Comparison of ENCODE assay signal across 10 mouse cellular contexts in the genomic region with DNA sequence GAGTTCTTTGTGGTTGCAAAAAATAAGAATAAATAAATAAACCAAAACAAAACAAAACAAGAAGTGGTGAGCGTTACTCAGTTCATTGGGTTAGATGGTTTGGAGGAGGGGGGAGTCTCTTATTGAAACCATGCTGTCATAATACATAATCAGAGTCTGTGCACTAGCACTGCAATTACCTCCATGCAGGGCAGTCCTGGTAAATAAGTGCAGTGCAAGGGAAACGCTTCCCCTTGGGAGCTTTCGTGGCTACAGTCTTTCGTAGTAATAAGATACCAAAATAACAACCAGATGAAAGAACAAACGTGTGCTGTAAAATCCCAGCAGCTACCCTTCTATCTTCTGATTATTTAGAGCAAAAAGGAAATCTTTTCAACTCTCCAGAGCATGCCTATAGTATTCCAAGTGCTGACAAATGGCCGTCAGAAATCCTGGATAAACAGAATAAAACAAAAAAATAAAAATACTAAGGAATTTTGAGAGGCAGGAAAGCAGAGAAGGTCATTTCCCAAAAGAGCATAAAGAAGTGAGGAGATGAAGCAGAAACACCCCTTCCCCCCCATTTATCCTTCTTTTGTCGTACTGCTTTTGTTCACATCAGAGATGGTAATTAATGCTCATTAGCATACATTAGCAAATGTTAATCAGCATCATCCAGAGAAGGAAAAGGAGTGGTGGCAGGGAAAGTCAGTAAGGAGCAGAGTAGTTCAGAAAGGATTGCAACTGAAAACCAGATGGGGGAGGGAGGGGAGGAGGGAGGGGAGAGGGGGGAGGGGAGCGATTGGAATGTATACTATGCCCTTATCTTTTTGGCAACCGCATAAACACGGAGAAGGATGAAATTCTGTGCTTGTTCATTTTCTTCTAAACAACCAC. TPM values are rescaled to one million over a fixed set of nuclear protein-coding genes. Genes with fewer than 3 reads are reported as not detected.
DNase-seq lines count a peak whose midpoint lies in the region; ATAC-seq and TF ChIP-seq lines count a peak whose summit lies in the region.
"Had no signal": no experiment of that assay in that cellular context is flagged by ENCODE, and none has a peak within 500 bp of the region (broad histone marks: within the 10 kb centered on the region; RNA-seq: fewer than 3 reads in every experiment).

No protein-coding gene starts in this region.

- H3K27ac ChIP-seq in kidney, adult 2 months (ENCODE audit: insufficient read depth, low read depth, low read length), result 0 out of 2 replicates have a peak overlapping the region, but pooled peaks have one; percentile 22
- H3K27ac ChIP-seq in forebrain, embryonic 16.5 days (ENCODE audit: low read length), result peak overlapping the region; percentile 63
- peak overlapping the region; percentile 69 for H3K27ac ChIP-seq in midbrain, embryonic 15.5 days
- H3K27ac ChIP-seq: liver, embryonic 13.5 days had no signal

- no peak for TF ChIP-seq CTCF in kidney, adult 2 months (conservative IDR thresholded peaks at IDR 0.05; ENCODE audit: insufficient read depth, insufficient read length, low read depth, low read length)

- peak; percentile 2 for DNase-seq in kidney, adult 2 months
- no peak for DNase-seq in kidney, adult 8-10 months
- peak; percentile 43 for DNase-seq in WW6 (ENCODE audit: low read depth, low spot score)
- DNase-seq in layer of hippocampus, postnatal 14 days (ENCODE audit: low spot score in 2 of 2), result no peak
- no peak for DNase-seq in left cerebral cortex, postnatal 36 days (ENCODE audit: low spot score in 2 of 2)
- DNase-seq in right cerebral cortex, postnatal 25 days, result no peak
- DNase-seq: liver, embryonic 13.5 days had no signal

- no peaks in the 10 kb centered on the region for H3K9me3 ChIP-seq in forebrain, embryonic 16.5 days (ENCODE audit: control insufficient read depth, low read length)
- H3K9me3 ChIP-seq in midbrain, embryonic 15.5 days, result no peaks in the 10 kb centered on the region
- H3K9me3 ChIP-seq: liver, embryonic 13.5 days had no signal

- TF ChIP-seq POLR2A in kidney, adult 2 months (IDR thresholded peaks at IDR 0.05; ENCODE audit: low read depth, low read length), result no peak

- H3K9ac ChIP-seq in forebrain, embryonic 16.5 days (replicated peaks; ENCODE audit: low read depth, low read length), result no peak overlapping the region
- no peak overlapping the region; the same call in 1 of the 2 replicates for H3K9ac ChIP-seq in midbrain, embryonic 15.5 days
- H3K9ac ChIP-seq: liver, embryonic 13.5 days had no signal

- intact Hi-C loops in left cerebral cortex, postnatal 36 days (cut with DNase I), result no loop called here

- H3K27me3 ChIP-seq in kidney, adult 2 months (replicated peaks; ENCODE audit: control insufficient read depth, insufficient read depth, low read length), result no peaks in the 10 kb centered on the region
- no peaks in the 10 kb centered on the region for H3K27me3 ChIP-seq in forebrain, embryonic 16.5 days (replicated peaks; ENCODE audit: control insufficient read depth, insufficient read depth, low read length)
- H3K27me3 ChIP-seq in midbrain, embryonic 15.5 days (replicated peaks), result no peaks in the 10 kb centered on the region
- H3K27me3 ChIP-seq: CH12.LX; liver, embryonic 13.5 days had no signal

- whole genome bisulfite sequencing in kidney, adult 2 months, result 13% methylated on average over 10 of the region's 10 CpGs
- WGBS in forebrain, embryonic 16.5 days, result 2% methylated on average over 10 of the region's 10 CpGs
- WGBS in midbrain, embryonic 15.5 days, result 6% methylated on average over 10 of the region's 10 CpGs

- no peaks in the 10 kb centered on the region for H3K36me3 ChIP-seq in kidney, adult 2 months (ENCODE audit: control insufficient read depth, insufficient read depth, low read length)
- no peaks in the 10 kb centered on the region for H3K36me3 ChIP-seq in forebrain, embryonic 16.5 days (ENCODE audit: control insufficient read depth, insufficient read depth)
- no peaks in the 10 kb centered on the region for H3K36me3 ChIP-seq in midbrain, embryonic 15.5 days (replicated peaks)
- H3K36me3 ChIP-seq: liver, embryonic 13.5 days had no signal

- no peak overlapping the region for H3K4me3 ChIP-seq in kidney, adult 2 months (ENCODE audit: insufficient read depth, low read depth, low read length)
- 0 out of 2 replicates have a peak overlapping the region, but pooled peaks have one; percentile 4 for H3K4me3 ChIP-seq in forebrain, embryonic 16.5 days (replicated peaks; ENCODE audit: low read length)
- peak overlapping the region; percentile 10; the same call in 1 of the 2 replicates for H3K4me3 ChIP-seq in midbrain, embryonic 15.5 days
- H3K4me3 ChIP-seq: liver, embryonic 13.5 days had no signal

- H3K4me2 ChIP-seq in forebrain, embryonic 16.5 days (ENCODE audit: low read length), result peak overlapping the region; percentile 23
- H3K4me2 ChIP-seq in midbrain, embryonic 15.5 days, result peak overlapping the region; percentile 36
- H3K4me2 ChIP-seq: liver, embryonic 13.5 days had no signal

- peak; percentile 95 for ATAC-seq in forebrain, embryonic 16.5 days
- ATAC-seq in midbrain, embryonic 15.5 days (replicated peaks), result peak; percentile 91

- no peaks in the 10 kb centered on the region for H3K4me1 ChIP-seq in kidney, adult 2 months (ENCODE audit: control insufficient read depth, insufficient read depth, low read length)
- H3K4me1 ChIP-seq in forebrain, embryonic 16.5 days (replicated peaks; ENCODE audit: control insufficient read depth, insufficient read depth, low read length), result peaks cover 11% of the 10 kb centered on the region
- peaks cover 14% of the 10 kb centered on the region for H3K4me1 ChIP-seq in midbrain, embryonic 15.5 days
- H3K4me1 ChIP-seq: liver, embryonic 13.5 days had no signal

RNA-seq across cellular contexts. Expression of a gene that starts 30.4 kb away (rescaled TPM):
- 0.04 and 0.08 TPM in 2 replicates for polyA plus RNA-seq in kidney, adult 2 months (2012; rRNA removed)
- polyA plus RNA-seq in forebrain, embryonic 16.5 days (2015; fragmentation: Nextera tagmentation; extraction: Ambion mirVana), result not detected in 2 replicates
- polyA plus RNA-seq in midbrain, embryonic 15.5 days (2015; fragmentation: Nextera tagmentation; extraction: Ambion mirVana), result 0.18 TPM in 1 of 2 replicates, not detected in the other
- not detected for total RNA-seq in layer of hippocampus, postnatal 14 days (2021)
- under 1 TPM; 0.22 to 0.41 TPM for total RNA-seq in left cerebral cortex, postnatal 36 days (2021)

Comparison
In these comparisons a context has a peak if more than half of its experiments do, and no peak if none do; other contexts are left out.
1. DNase-seq: peak in kidney, adult 2 months (single experiment) and WW6 (single experiment); none in kidney, adult 8-10 months (0 of 2), layer of hippocampus, postnatal 14 days (0 of 2), left cerebral cortex, postnatal 36 days (0 of 2) and right cerebral cortex, postnatal 25 days (single experiment).
2. Peak in every context shown above with its lines, with median percentiles within 50 percentile points of each other: H3K27ac ChIP-seq.